Mouse (Mus musculus): ENCODE data around the gene Fbn1. TPM values are rescaled to one million over a fixed set of nuclear protein-coding genes. Genes with fewer than 3 reads are reported as not detected.

Fbn1 gene
- total RNA-seq, 1 experiment from 2014 or later, result 28.8 TPM

GRCm38 (mm10) chr2:125389796-125390195, 118.0 kb downstream of the Fbn1 start:
- no peak for DNase-seq

GRCm38 (mm10) chr2:125386221-125386965, 121.4 kb downstream of the Fbn1 start:
- DNase-seq, result no peak

GRCm38 (mm10) chr2:125384941-125385340, 122.9 kb downstream of the Fbn1 start:
- no peak for DNase-seq

GRCm38 (mm10) chr2:125384415-125384814, 123.4 kb downstream of the Fbn1 start:
- DNase-seq, result no peak

- DNase-seq, result no peak
These were observed 124.5 kb downstream of the Fbn1 start for GRCm38 (mm10) chr2:125383273-125383641.

GRCm38 (mm10) chr2:125382613-125383272, 125.0 kb downstream of the Fbn1 start:
- no peak for DNase-seq

- no peak for DNase-seq
These were observed 127.7 kb downstream of the Fbn1 start for GRCm38 (mm10) chr2:125380086-125380485.

- DNase-seq, result no peak
These were observed 128.6 kb downstream of the Fbn1 start for GRCm38 (mm10) chr2:125379206-125379605.

- no peak for DNase-seq
These were observed 131.9 kb downstream of the Fbn1 start for GRCm38 (mm10) chr2:125375926-125376325.

- no peak for DNase-seq
These were observed 132.5 kb downstream of the Fbn1 start for GRCm38 (mm10) chr2:125375301-125375700.

GRCm38 (mm10) chr2:125369666-125370065, 138.1 kb downstream of the Fbn1 start:
- DNase-seq, result no peak

- no peak for DNase-seq
These were observed 139.2 kb downstream of the Fbn1 start for GRCm38 (mm10) chr2:125368616-125369015.

GRCm38 (mm10) chr2:125361661-125362060, 146.1 kb downstream of the Fbn1 start:
- peak; percentile 29 for DNase-seq

- DNase-seq, result no peak
These were observed 151.3 kb downstream of the Fbn1 start for GRCm38 (mm10) chr2:125356486-125356885.

GRCm38 (mm10) chr2:125356068-125356467, 151.7 kb downstream of the Fbn1 start:
- DNase-seq, result no peak

- DNase-seq, result no peak
These were observed 152.4 kb downstream of the Fbn1 start for GRCm38 (mm10) chr2:125355216-125355971.

GRCm38 (mm10) chr2:125354587-125354986, 153.2 kb downstream of the Fbn1 start:
- no peak for DNase-seq

GRCm38 (mm10) chr2:125349144-125349543, 158.6 kb downstream of the Fbn1 start:
- DNase-seq, result no peak

GRCm38 (mm10) chr2:125342181-125342950, 165.4 kb downstream of the Fbn1 start:
- no peak for DNase-seq

- DNase-seq, result no peak
These were observed 167.4 kb downstream of the Fbn1 start for GRCm38 (mm10) chr2:125340381-125340780.

- DNase-seq, result no peak
These were observed 170.6 kb downstream of the Fbn1 start for GRCm38 (mm10) chr2:125337239-125337638.

GRCm38 (mm10) chr2:125335206-125335605, 172.6 kb downstream of the Fbn1 start:
- no peak for DNase-seq

Measured in adrenal gland, postnatal 25 days (tissue).